Comparison of ENCODE assay signal across 14 mouse cellular contexts in the genomic region with DNA sequence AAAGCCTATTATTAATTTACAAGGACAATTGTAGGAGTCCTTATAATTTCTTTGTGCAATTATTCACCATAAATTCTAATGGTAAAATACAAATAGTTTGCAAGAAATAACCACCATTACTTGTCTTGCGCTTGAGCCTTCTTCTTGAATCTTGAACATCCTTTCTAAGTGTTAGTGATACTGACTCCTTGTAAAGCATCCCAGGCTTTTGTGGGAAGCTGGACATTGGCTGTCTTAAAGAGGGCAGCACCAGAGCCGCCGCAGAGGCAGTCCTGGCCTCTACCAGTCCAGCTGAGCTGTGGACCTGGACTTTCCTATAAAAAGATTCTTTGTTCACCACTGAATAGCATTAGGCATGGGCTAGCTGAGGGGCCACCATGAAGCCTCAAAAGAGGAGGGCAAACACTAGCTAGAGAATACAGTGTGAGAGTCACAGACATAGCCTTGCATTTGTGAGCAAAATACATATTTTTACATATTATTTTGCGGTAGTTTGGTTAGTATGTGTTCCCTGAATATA.
DNase-seq lines count a peak whose midpoint lies in the region; ATAC-seq lines count a peak whose summit lies in the region.
"Had no signal": no experiment of that assay in that cellular context is flagged by ENCODE, and none has a peak within 500 bp of the region (broad histone marks: within the 10 kb centered on the region; RNA-seq: fewer than 3 reads in every experiment).

No protein-coding gene starts in this region.

- H3K9ac ChIP-seq in forebrain, embryonic 14.5 days (ENCODE audit: low read length), result 0 out of 2 replicates have a peak overlapping the region, but pooled peaks have one; percentile 17
- no peak overlapping the region for H3K9ac ChIP-seq in neural tube, embryonic 13.5 days
- H3K9ac ChIP-seq in intestine, embryonic 16.5 days (ENCODE audit: low read depth, low read length), result no peak overlapping the region
- H3K9ac ChIP-seq: embryonic facial prominence, embryonic 13.5 days; heart, embryonic 15.5 days had no signal

- H3K36me3 ChIP-seq in embryonic facial prominence, embryonic 10.5 days (replicated peaks), result no peaks in the 10 kb centered on the region
- H3K36me3 ChIP-seq in forebrain, embryonic 14.5 days (ENCODE audit: control insufficient read depth, insufficient read depth, low read length), result no peaks in the 10 kb centered on the region
- no peaks in the 10 kb centered on the region for H3K36me3 ChIP-seq in neural tube, embryonic 13.5 days
- H3K36me3 ChIP-seq in intestine, embryonic 16.5 days (ENCODE audit: control insufficient read depth, insufficient read depth, low read length), result no peaks in the 10 kb centered on the region
- H3K36me3 ChIP-seq: embryonic facial prominence, embryonic 13.5 days; heart, embryonic 15.5 days had no signal

- peak overlapping the region; percentile 18; the same call in 1 of the 2 replicates for H3K4me2 ChIP-seq in forebrain, embryonic 14.5 days (ENCODE audit: low read length)
- no peak overlapping the region for H3K4me2 ChIP-seq in neural tube, embryonic 13.5 days
- no peak overlapping the region for H3K4me2 ChIP-seq in intestine, embryonic 16.5 days (ENCODE audit: low read depth, low read length)
- H3K4me2 ChIP-seq: embryonic facial prominence, embryonic 13.5 days; heart, embryonic 15.5 days had no signal

- ATAC-seq in forebrain, embryonic 14.5 days, result peak; percentile 43; the same call in 1 of the 2 replicates
- ATAC-seq in neural tube, embryonic 13.5 days (ENCODE audit: low read depth), result peak; percentile 68; the same call in 1 of the 2 replicates
- ATAC-seq in megakaryocyte-erythroid progenitor cell, adult 5-6 weeks (replicated peaks; ENCODE audit: low FRiP score, low TSS enrichment, poor library complexity, severe bottlenecking), result no peak
- ATAC-seq in intestine, embryonic 16.5 days, result no peak
- ATAC-seq: intestine, postnatal 0 days had no signal

- peak; percentile 46 for DNase-seq in embryonic facial prominence, embryonic 10.5 days (ENCODE audit: low spot score)
- peak; percentile 47 for DNase-seq in forebrain, embryonic 14.5 days (ENCODE audit: low spot score)
- peak; percentile 66 for DNase-seq in mesoderm, embryonic 11.5 days (ENCODE audit: low read depth, low spot score)
- DNase-seq in ovary, postnatal 14 days (ENCODE audit: low spot score), result no peak
- DNase-seq: adrenal gland, postnatal 10 days; cerebellum, adult 11-12 months; kidney, postnatal 4 days had no signal

- H3K4me3 ChIP-seq in embryonic facial prominence, embryonic 10.5 days, result no peak overlapping the region
- H3K4me3 ChIP-seq in forebrain, embryonic 14.5 days (ENCODE audit: low read depth, low read length), result no peak overlapping the region
- H3K4me3 ChIP-seq in neural tube, embryonic 13.5 days, result no peak overlapping the region
- H3K4me3 ChIP-seq in intestine, embryonic 16.5 days (ENCODE audit: low read length), result no peak overlapping the region
- H3K4me3 ChIP-seq: embryonic facial prominence, embryonic 13.5 days; heart, embryonic 15.5 days had no signal

- peak overlapping the region; percentile 66 for H3K27ac ChIP-seq in embryonic facial prominence, embryonic 10.5 days (replicated peaks)
- H3K27ac ChIP-seq in forebrain, embryonic 14.5 days (ENCODE audit: low read depth, low read length), result no peak overlapping the region; the same call in 1 of the 2 replicates
- peak overlapping the region; percentile 39 for H3K27ac ChIP-seq in neural tube, embryonic 13.5 days (replicated peaks)
- no peak overlapping the region for H3K27ac ChIP-seq in intestine, embryonic 16.5 days (ENCODE audit: low read length)
- H3K27ac ChIP-seq: embryonic facial prominence, embryonic 13.5 days; heart, embryonic 15.5 days; macrophage had no signal

- 44% methylated on average over 4 of the region's 4 CpGs for WGBS in embryonic facial prominence, embryonic 10.5 days
- 8% methylated on average over 4 of the region's 4 CpGs for WGBS in forebrain, embryonic 14.5 days
- 17% methylated on average over 4 of the region's 4 CpGs for WGBS in neural tube, embryonic 13.5 days
- 76% methylated on average over 4 of the region's 4 CpGs for WGBS in intestine, embryonic 16.5 days

- peaks cover 52% of the 10 kb centered on the region for H3K4me1 ChIP-seq in embryonic facial prominence, embryonic 10.5 days
- H3K4me1 ChIP-seq in forebrain, embryonic 14.5 days (ENCODE audit: control insufficient read depth, insufficient read depth, low read length), result peaks cover 57% of the 10 kb centered on the region
- peaks cover 70% of the 10 kb centered on the region for H3K4me1 ChIP-seq in neural tube, embryonic 13.5 days (replicated peaks)
- H3K4me1 ChIP-seq in intestine, embryonic 16.5 days (ENCODE audit: control insufficient read depth, insufficient read depth, low read length), result no peaks in the 10 kb centered on the region

- H3K9me3 ChIP-seq in embryonic facial prominence, embryonic 10.5 days, result no peaks in the 10 kb centered on the region
- H3K9me3 ChIP-seq in forebrain, embryonic 14.5 days (replicated peaks; ENCODE audit: control insufficient read depth, low read length), result no peaks in the 10 kb centered on the region
- H3K9me3 ChIP-seq in neural tube, embryonic 13.5 days, result no peaks in the 10 kb centered on the region
- H3K9me3 ChIP-seq in intestine, embryonic 16.5 days (ENCODE audit: control insufficient read depth, low read length), result no peaks in the 10 kb centered on the region
- H3K9me3 ChIP-seq: embryonic facial prominence, embryonic 13.5 days; heart, embryonic 15.5 days had no signal

- no peaks in the 10 kb centered on the region for H3K27me3 ChIP-seq in embryonic facial prominence, embryonic 10.5 days (replicated peaks; ENCODE audit: low read depth, poor library complexity, severe bottlenecking)
- H3K27me3 ChIP-seq in forebrain, embryonic 14.5 days (replicated peaks; ENCODE audit: control insufficient read depth, insufficient read depth, low read length), result no peaks in the 10 kb centered on the region
- H3K27me3 ChIP-seq in neural tube, embryonic 13.5 days, result no peaks in the 10 kb centered on the region
- H3K27me3 ChIP-seq in intestine, embryonic 16.5 days (replicated peaks; ENCODE audit: control insufficient read depth, insufficient read depth, low read length), result no peaks in the 10 kb centered on the region
- H3K27me3 ChIP-seq: embryonic facial prominence, embryonic 13.5 days; heart, embryonic 15.5 days had no signal

Comparison
In these comparisons a context has a peak if more than half of its experiments do, and no peak if none do; other contexts are left out.
1. H3K27ac ChIP-seq: peak in embryonic facial prominence, embryonic 10.5 days (single experiment) and neural tube, embryonic 13.5 days (single experiment); none in forebrain, embryonic 14.5 days (single experiment) and intestine, embryonic 16.5 days (single experiment).
2. ATAC-seq: peak in forebrain, embryonic 14.5 days (single experiment) and neural tube, embryonic 13.5 days (single experiment); none in megakaryocyte-erythroid progenitor cell, adult 5-6 weeks (single experiment) and intestine, embryonic 16.5 days (single experiment).